Mouse (Mus musculus) retina, adult 2 months (tissue): Measurements from ENCODE around the gene Bdp1.

Source experiments
- DNase-seq: peaks from one replicate; pipeline ENCODE4 v3.0.0-alpha.2; 2012; ENCODE audit warnings: low read depth, low spot score

Bdp1 gene

DNA sequence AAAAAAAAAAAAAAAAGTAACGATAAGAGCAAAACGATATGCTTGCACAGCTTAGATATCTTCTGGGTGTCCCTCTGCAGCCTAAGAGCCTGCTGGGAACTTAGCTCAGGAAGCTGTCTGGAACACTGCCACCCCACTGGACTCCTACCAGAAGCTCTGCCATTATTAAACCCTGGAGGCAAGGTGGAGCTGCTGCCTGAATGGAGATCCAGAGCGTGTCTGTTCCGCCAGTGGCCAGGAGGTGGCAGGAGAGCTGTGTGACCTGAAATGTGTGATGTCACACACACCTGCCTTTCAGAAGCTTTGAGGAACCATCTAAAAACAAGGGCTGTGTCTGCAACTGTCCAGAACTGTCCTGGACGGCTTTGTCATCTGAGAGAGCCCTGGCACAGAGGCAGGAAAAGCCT lies 102.1 kb downstream of the Bdp1 start:
- peak; percentile 49 for DNase-seq

DNA sequence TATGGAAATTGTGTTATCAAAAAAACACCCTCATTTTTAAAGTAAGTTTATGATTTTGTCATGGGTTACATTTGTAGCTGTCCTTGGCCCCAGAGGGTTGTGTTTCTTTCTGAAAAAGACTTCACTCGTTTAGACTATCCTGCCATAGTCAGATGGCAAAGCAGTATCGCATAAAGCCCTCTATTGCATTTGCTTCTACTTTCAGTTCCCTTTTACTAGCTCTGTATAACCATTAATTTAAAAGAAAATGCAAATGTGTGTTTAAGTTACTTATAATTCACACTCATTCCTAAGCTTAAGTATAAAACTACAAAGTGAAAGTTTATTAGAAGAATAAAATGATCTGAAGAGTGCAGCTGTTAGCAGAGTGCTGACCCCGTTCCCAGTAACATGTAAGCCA lies 104.8 kb downstream of the Bdp1 start:
- no peak for DNase-seq

DNA sequence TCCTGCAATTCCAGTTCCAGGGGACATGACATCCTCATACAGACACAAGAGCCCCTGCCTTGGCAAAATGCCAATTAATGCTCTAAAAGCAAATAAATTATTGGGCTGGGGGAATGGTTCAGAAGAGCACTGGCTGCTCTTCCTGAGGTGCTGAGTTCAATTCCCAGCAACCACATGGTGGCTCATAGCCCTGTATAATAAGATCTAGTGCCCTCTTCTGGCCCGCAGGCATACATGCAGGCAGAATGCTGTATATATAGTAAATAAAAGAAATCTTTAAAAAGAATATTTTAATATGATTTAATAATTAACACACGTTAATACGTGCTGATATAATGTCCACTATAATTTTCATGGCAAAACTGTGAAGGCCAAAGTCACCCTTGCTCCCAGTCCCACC lies 105.8 kb downstream of the Bdp1 start:
- DNase-seq: no peak

DNA sequence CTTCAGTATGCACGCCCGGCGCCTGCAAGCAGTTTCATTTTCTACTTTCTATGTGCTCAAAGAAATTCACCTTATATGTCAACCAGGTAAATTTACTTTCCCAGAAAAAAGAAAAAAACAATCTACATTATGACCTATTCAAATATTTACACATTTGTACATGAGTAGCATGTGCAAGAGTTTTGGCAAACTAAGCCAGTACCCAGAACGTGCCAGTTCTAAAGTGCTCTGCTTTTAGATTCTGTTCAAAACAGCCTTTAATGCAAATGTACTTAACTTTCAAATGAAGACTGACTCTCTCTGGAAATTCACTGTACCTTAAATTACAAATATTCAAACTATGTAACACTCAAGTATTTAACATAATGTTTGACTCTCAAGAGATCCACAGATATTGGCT lies 114.3 kb downstream of the Bdp1 start:
- no peak for DNase-seq

DNA sequence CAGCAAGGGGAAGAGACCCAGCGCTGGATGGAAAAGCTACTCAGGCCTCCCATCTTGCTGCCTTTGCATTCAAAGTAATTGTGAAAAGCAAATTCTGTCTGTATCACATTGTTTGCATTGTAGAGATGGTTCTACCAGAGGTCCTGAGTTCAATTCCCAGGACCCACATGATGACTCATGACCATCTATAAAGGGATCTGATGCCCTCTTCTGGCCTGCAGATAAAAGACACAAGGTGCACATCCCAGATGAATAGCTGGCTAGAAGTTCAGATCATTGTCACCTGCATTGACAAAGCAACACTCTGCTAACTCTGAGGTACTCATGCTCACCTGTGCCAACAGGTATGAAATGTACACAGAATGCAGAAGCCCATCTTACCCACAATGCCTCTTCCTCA lies 120.5 kb downstream of the Bdp1 start:
- DNase-seq: no peak

DNA sequence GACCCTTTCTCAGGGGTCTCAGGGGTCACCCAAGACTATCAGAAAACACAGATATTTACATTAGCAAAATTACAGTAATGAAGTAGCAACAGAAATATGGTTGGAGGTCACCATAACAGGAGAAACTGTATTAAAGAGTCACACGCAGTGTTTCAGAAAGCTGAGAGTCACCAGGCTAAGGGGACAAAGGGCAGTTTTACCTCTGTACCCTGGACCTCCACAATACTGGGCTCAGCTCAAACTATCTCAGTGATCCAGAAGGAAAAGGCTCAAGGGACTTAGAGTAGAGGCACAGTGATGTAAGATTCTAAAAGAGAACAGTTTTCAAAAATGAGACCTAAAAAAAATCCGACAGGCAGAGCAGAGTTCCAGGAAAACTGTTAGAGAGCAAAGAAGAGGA lies 124.5 kb downstream of the Bdp1 start:
- no peak for DNase-seq

DNA sequence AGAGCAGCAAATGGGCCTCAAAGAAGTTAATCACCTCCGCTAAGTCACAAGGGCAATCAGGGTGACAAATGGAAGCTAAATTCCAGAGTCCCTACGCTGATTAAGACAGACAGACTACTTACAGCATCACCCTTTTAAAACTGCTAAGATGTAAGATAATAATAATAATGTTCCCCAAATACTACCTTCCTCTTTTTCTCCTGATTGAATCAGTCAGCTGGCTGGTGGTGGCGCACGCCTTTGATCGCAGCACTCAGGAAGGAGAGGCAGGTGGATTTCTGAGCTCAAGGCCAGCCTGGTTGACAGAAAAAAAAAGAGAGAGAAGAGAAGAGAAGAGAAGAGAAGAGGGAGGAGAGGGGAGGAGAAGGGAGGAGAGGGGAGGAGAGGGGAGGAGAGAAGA lies 133.8 kb downstream of the Bdp1 start:
- no peak for DNase-seq
